Mouse (Mus musculus) G1E (cell line): ENCODE results near the gene Nox3.

Experiments used
- CTCF ChIP-seq: IDR thresholded peaks from 2 replicates; pipeline ENCODE4 v1.5.1; 2012; ENCODE audit warnings: low read depth, low read length, inconsistent platforms, mixed read lengths
- GATA1 ChIP-seq: IDR thresholded peaks from 2 replicates; pipeline ENCODE4 v1.6.1; 2012; ENCODE audit warnings: borderline replicate concordance, low read length, inconsistent platforms, mixed read lengths
- GATA2 ChIP-seq: IDR thresholded peaks from 2 replicates; pipeline ENCODE4 v1.6.1; 2012; ENCODE audit warnings: low read depth, low read length, inconsistent platforms, borderline replicate concordance
- POLR2AphosphoS5 ChIP-seq: IDR thresholded peaks from 2 replicates; pipeline ENCODE4 v1.6.1; 2012; ENCODE audit warnings: low read depth, low read length, inconsistent platforms; ENCODE audit not compliant: insufficient replicate concordance
- TAL1 ChIP-seq: conservative IDR thresholded peaks from 2 replicates; pipeline ENCODE4 v1.6.1; 2012; ENCODE audit warnings: low read depth, low read length, inconsistent platforms, mixed read lengths

GRCm38 (mm10) chr17:3602954-3603672 lies 92.9 kb downstream of the Nox3 start:
- no peak for TF ChIP-seq CTCF
- TF ChIP-seq GATA1: no peak
- TF ChIP-seq POLR2AphosphoS5: no peak
- no peak for TF ChIP-seq TAL1
- no peak for TF ChIP-seq GATA2
